Mouse (Mus musculus) stomach, postnatal 0 days (tissue): ENCODE measurements around the gene Btn2a2.

Experiments
- CTCF ChIP-seq: IDR thresholded peaks from 2 replicates; pipeline ENCODE4 v1.5.1; 2016; ENCODE audit warnings: antibody characterized with exemption, low read depth, mild to moderate bottlenecking, moderate library complexity
- EP300 ChIP-seq: optimal IDR thresholded peaks from 2 replicates; pipeline ENCODE3; 2016; ENCODE audit warnings: antibody characterized with exemption

GRCm38 (mm10) chr13:23518885-23519284, 30.2 kb upstream of the Btn2a2 start:
- TF ChIP-seq CTCF, result no peak
- no peak for TF ChIP-seq EP300
